Mouse (Mus musculus) frontal cortex, postnatal 10 days (tissue): ENCODE results near the gene Cdrt4.

ENCODE experiments used
- DNase-seq, 2 experiments: peaks; one replicate each; pipeline ENCODE4 v3.0.0; 2022; ENCODE audit warnings: low spot score in 2 of 2, mixed read lengths in 1 of 2

Cdrt4 gene

GRCm38 (mm10) chr11:62995755-62996521 is 44.9 kb downstream of the Cdrt4 start:
- DNase-seq = no peak

DNA sequence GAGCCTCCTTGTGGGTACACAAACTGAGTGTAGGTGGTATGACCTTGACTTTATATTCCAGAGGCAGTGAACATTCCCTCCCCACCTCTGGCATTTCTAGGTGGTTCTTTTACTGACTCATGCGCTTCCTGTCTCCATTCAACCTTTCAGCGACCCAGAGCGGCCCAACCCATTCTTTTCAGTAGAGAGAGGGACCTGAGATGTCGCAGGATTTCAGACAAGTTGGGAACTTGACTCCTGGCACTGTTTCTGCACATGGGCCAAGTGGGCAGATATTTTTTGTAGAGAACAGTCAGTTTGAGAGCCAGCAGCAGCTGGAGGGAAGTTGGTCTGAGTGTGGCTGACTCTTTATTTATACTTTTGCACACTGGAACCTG is 45.5 kb downstream of the Cdrt4 start:
- no peak for DNase-seq

DNA sequence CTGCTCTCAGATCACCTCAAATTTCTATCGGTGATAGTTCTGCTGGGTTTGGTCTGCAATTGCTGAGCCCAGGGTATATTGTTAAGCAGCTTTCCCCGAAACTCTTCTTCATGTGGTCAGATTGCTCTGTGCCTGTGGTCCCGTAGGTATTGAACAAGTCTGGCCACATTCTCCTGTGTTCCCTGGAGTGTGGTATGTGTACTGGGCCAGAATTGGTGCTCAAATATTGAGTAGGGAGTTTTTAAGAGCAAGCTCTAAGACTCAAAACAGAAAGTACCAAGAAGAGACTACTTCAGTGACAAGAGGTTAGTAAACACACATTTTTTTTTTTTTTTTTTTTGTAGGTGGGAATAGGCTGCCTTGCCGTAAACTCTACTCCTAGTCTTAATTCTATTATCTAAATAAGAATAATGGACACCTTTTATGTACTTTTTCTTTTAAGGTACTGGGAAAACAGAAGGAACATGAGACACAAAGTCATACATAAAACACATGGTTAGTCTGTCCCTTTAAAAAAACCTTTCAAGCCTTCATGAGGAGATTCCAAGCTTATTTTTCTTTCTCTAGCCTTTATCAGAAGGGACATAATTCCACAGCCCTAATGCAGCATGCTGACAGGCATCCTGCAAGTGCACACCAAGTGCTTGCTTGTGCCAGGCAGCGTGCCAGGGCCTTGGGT is 46.2 kb downstream of the Cdrt4 start:
- DNase-seq = no peak

GRCm38 (mm10) chr11:62997718-62998281 is 46.8 kb downstream of the Cdrt4 start:
- peak; percentile 21 to 31 for DNase-seq

DNA sequence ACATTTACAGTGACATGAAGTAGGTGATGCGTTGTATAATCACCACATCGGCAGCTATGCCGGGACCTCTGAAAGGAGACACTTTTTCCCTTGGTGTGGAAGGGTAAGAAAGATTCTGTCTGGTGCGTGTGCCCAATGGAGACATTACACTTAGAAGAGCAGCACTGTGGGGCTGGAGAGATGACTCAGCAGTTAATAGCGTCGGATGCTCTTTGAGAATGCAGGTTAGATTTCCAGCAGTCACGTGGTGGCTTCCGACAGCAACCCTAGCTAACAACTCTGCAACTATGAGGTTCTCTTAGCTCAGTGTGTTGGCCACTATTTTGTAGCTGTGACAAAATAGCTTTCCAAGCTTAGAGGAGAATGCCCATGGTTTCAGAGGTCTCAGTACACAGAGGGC is 49.1 kb downstream of the Cdrt4 start:
- DNase-seq = no peak

DNA sequence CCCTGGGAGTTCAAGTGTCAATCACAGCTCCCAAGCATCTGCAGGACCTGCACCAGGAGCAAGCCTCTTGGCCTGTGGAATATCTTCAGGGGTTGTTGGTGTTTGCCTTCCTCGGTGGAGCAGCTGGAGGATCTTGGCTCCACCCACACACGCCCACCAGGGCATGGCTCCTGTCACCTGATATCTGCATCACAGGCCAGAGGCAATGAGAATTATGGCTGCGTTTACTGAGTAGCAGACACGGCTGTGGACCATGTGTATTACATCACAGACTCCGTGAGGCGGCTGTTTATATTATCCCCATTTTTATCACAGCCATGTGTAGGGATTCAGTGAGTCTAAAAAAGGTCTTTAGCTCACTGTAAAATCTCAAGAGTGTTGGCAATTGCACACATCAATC is 53.6 kb downstream of the Cdrt4 start:
- no peak for DNase-seq

DNA sequence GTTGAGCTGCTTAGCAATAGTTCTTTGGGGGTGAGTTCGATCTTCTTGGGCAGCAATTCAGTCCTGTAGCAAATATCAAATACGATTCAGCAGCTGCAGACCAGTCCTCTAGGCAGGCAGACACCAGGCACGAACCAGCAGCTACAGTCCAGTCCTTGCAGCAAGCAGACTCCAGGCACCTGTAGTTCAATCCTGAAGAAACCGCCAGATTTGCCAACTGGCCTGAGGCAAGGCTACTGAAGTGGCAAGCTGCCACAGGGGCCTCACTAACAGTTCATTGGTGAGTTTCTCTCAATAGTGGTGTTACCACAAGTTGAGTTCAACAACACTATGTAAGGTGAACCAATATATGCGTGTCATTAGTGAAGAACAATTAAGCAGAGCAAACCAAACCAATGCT is 56.4 kb downstream of the Cdrt4 start:
- no peak for DNase-seq

DNA sequence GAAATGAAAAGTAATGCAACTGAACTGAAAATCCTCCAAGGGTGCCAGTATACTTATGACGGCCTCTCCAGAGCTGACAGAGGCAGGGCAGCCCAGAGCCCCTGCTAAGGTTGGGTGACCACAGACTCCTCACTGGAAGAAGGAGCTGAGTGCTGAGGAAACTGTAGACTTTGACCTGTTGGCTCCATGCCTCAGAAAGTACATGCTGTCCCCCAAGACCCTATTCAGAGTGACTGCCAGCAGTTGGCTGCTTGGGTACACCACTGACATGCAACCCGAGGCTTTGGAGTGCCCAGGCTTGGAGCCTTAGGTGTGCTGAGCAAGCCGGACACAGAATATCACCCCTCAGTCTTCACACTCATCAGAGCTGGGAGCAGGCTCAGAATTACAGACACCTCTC is 57.0 kb downstream of the Cdrt4 start:
- no peak for DNase-seq

DNA sequence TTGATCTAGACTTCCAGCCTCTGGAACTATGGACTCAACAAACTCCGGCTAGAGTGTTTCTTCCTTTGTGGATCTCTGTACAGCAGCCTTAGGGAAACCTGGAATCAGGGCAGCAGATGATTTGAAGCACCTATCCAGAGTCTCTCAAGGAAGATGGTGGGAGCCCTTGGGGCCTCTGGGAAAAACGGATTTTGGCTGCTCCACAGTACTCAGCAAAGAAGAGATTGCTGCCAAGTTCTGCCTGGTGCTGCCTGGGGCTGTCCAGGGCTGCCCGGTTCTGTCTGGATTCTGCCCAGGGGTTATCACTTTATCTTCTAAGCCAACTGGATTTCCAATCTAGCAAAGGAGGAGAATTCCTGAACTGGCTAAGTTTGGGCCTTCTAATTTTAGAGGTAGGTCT is 58.8 kb downstream of the Cdrt4 start:
- no peak for DNase-seq

DNA sequence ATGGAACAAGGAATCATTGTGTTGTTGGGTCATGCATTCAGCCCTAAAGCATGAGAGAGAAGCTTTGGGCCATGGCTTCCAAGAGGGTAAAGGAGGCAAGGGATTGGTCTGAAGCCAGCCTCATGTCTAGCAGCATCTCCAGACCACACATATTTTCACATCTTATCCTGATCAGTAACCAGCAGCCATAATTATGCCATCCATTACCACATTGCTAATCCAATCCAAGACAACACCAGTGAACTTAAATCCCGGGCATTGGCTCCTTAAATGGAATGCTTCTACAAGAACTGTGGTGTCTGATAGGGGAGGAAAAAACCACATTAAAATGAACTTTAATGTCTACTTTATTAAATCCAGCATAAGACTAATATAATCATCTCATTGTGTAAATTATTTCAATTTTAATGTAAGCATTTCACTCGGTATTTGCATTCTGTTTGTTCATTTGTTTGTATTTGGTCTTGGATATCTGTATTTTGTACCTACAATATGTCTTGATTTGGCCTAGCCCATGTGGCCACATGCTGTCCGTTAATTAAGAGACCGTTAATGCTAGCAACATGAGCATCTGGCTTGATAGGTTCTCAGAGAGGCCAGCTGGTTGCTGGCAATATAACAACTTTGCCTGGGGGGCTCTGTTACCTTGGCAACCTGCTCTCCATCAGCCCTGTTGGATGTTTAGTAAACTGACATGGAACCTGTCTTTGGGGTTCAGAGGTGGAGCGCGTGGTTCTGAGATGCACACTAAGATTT is 66.5 kb downstream of the Cdrt4 start:
- DNase-seq = no peak

- no peak for DNase-seq
Observed at GRCm38 (mm10) chr11:63018083-63018622, 67.2 kb downstream of the Cdrt4 start.

GRCm38 (mm10) chr11:63020633-63021032 is 69.6 kb downstream of the Cdrt4 start:
- no peak for DNase-seq

DNA sequence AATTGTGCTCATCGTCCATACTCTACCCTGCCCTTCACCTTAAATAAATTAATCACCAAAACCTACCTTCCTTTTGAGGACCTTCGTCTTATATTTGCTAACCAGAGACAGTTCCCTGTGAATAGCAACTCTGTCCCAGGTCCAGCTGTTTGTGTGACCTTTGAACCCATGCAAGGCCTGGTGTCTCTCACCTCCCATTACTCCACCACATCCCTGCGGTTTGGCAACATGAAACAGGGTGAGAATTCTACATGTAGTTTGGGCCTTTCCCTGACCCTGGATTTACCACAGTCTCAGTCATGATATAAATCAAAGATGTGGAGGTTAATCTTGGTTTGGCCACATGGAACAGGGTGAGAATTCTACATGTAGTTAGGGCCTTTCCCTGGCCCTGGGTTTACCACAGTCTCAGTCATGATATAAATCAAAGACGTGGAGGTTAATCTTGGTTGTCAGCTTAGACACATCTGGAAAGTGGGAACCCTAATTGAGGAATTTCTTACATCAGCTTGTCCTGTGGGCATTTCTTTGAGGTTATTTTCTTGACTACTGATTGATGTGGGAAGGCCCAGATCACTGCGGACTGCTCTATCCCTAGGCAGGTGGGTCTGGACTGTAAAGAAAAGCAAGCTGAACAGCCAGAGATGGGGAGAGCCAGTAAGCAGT is 70.3 kb downstream of the Cdrt4 start:
- DNase-seq = no peak

GRCm38 (mm10) chr11:63023461-63023860 is 72.5 kb downstream of the Cdrt4 start:
- DNase-seq = no peak

DNA sequence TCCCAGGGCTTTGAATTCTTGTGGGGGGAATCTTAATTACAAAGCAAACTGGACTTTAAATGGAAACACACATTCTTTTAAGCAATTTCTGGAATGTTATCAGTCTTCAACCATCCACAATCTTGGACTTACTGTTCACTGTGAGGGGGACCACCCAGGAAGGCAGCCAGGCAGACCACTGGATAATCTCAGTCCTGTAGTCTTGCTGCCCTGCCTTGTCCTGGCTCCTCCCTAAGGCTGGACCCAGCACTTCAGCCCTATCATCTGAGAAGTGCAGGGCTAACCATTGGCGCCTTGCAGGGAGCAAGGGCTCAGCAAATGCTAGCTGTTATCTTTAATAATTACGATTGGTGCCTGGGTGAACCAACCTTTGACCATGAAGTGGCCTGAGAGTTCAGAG is 73.1 kb downstream of the Cdrt4 start:
- DNase-seq = no peak

DNA sequence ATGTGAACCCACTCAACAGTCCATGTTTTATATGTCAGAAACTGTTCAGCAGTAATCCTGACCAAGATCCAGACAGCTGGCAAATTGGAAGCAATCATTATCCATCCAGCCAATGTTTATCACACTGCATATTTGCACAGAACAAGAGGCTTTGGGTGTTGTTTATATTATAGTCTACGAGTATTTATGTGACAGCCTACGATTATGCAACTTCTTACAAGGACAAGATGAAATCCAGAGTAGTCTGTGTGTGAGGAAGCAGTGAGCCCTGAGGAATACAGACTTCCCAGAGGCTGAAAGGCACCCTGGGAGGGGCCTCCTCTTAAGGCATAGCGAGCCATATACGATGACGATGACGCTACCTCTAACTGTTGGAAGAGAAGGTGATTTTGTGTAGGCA is 74.5 kb downstream of the Cdrt4 start:
- DNase-seq = no peak

GRCm38 (mm10) chr11:63026651-63027141 is 75.7 kb downstream of the Cdrt4 start:
- no peak for DNase-seq

DNA sequence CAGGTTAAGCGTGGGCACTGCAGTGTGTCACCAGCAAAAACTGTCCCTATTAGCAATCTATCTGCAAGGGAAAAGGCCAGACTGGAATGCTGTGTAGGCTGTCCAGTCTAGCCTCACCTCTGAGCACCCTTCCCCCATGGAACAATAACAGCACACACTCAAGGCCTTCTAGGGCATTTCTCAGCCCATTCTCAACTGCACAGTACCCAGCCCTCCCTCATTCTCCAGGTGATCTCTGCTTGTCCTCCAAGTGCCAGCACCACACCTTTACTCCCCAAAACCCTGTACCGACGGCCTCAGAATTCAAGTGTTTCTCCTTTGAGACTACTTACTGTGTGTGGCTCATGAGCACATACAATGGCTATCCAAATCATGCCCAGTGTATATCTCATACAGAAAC is 77.1 kb downstream of the Cdrt4 start:
- DNase-seq = no peak

DNA sequence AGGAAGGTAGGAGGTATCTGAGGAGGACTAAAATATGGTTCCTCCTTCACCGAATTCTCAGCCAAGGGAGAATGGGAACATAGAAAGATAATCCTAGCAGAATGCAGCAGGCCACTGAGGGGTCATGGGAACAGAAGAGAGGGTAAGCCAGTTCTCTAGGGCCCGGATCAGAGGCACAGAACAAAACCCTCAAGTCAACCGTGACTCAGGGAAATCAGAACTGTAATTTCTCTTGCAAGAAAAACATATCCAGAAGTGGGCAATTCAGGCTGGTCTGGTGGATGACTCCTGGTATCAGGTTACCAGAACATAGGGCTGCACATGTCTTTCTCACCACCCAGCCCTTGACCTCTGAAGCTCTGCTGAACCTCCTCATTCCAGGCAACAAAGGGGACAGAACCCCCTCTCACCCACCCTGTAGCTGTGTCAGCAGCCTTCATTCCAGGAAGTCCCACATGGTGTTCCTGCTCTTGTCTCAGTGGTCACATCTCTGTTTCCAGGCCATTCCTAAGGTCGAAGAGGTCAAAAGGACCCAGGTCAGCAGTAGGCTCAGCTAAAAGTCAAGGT is 78.2 kb downstream of the Cdrt4 start:
- no peak for DNase-seq

DNA sequence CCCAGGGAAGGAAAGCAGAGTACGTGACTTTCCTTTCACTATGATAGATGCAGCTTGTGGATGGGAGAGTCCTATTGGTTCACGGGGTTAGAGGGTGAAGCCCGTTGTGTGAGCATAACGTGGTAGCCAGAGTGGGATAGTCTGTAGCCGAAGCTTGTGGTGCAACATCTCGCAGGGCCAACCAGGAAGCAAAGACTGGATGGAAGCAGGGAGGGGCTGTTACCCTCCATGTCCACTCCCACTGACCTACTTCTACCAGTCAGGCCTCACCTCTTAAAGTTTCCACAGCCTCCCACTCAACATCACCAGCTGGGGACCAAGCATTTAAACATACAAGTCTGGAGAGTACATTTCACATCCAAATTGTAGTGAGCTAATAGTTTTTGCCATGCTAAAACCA is 78.7 kb downstream of the Cdrt4 start:
- DNase-seq = no peak
